Mouse (Mus musculus) heart, postnatal 0 days (tissue): ENCODE results near the gene Eef1akmt4. TPM values are rescaled to one million over a fixed set of nuclear protein-coding genes. Genes with fewer than 3 reads are reported as not detected.
"Not testable (repeated sequence)": the region's sequence is repeated elsewhere in the genome, so short reads cannot be mapped to it uniquely, and the experiment has no call there.

Experiments used
- ATAC-seq: fragments of 200-750 bp; cut with Nextera tagmentation; 2 replicates; pipeline ENCODE4 v1.8.0; 2017; ENCODE audit warnings: low read depth, moderate number of reproducible peaks, moderate library complexity; ENCODE audit not compliant: insufficient read depth
- DNase-seq: peaks from one replicate; pipeline ENCODE4 v3.0.0-alpha.2; 2016; ENCODE audit warnings: low spot score
- H3K27ac ChIP-seq: fragments of 300-500 bp; sonication (generic); 2 replicates; pipeline ENCODE4 v1.5.1; 2014; ENCODE audit warnings: low read depth, mild to moderate bottlenecking
- H3K27me3 ChIP-seq: fragments of 300-500 bp; sonication (generic); 2 replicates; pipeline ENCODE4 v1.6.1; 2014; ENCODE audit warnings: low read length, mixed read lengths; ENCODE audit not compliant: control insufficient read depth, insufficient read depth
- H3K36me3 ChIP-seq: fragments of 300-500 bp; sonication (generic); replicated peaks from 2 replicates; pipeline ENCODE4 v1.6.1; 2014; ENCODE audit warnings: low read length, mixed read lengths; ENCODE audit not compliant: control insufficient read depth, insufficient read depth
- H3K4me1 ChIP-seq: fragments of 300-500 bp; sonication (generic); 2 replicates; pipeline ENCODE4 v1.6.1; 2014; ENCODE audit warnings: antibody characterized with exemption; ENCODE audit not compliant: control insufficient read depth, insufficient read depth
- H3K4me2 ChIP-seq: fragments of 300-500 bp; sonication (generic); 2 replicates; pipeline ENCODE4 v1.6.1; 2014; ENCODE audit warnings: low read depth, mild to moderate bottlenecking, low read length, moderate library complexity
- H3K4me3 ChIP-seq: fragments of 300-500 bp; sonication (generic); 2 replicates; pipeline ENCODE4 v1.5.1; 2014; ENCODE audit warnings: low read depth, low read length
- H3K9ac ChIP-seq: fragments of 300-500 bp; sonication (generic); replicated peaks from 2 replicates; pipeline ENCODE4 v1.6.1; 2014; ENCODE audit warnings: low read depth, low read length, mixed read lengths
- H3K9me3 ChIP-seq: fragments of 300-500 bp; sonication (generic); replicated peaks from 2 replicates; pipeline ENCODE4 v1.6.1; 2016; ENCODE audit warnings: low read length; ENCODE audit not compliant: control insufficient read depth
- CTCF ChIP-seq: IDR thresholded peaks from 2 replicates; pipeline ENCODE4 v1.5.1; 2016; ENCODE audit warnings: antibody characterized with exemption, control low read depth, low read depth
- EP300 ChIP-seq: IDR thresholded peaks from 2 replicates; pipeline ENCODE4 v1.6.1; 2016; ENCODE audit warnings: antibody characterized with exemption, low read depth
- WGBS: fragments of 180-500 bp; shearing (Covaris S2); extraction: QIAGEN DNeasy Blood & Tissue Kit; methylation state at CpG from one replicate; pipeline ENCODE4 v1.1.7; 2014; 5-methylcytosine and 5-hydroxymethylcytosine counted together
- microRNA counts: library from miRNA; unstranded; fragments of <30 nt; microRNA quantifications from one replicate; lab custom pipeline; 2015
- microRNA-seq: library from miRNA; unstranded; fragments of <30 nt; microRNA quantifications from one replicate; pipeline ENCODE4, GENCODE M21; 2016
- polyA plus RNA-seq: library from polyadenylated mRNA; unstranded; fragments of >200 nt; fragmentation: Nextera tagmentation; extraction: Ambion mirVana; gene quantifications from 2 replicates; pipeline ENCODE4 v1.2.1, GENCODE M21; 2015
- total RNA-seq: library from RNA; depleted of rRNA; stranded (reverse); fragments of >200 nt; gene quantifications from 2 replicates; pipeline ENCODE4 v1.2.3, GENCODE M21; 2014; ENCODE audit warnings: low replicate concordance; rRNA removed

Gene Eef1akmt4
- total and polyA plus RNA-seq, 2 experiments from 2014 or later, result 9.5 to 11.2 TPM

- H3K27me3 ChIP-seq, result no peaks in the 10 kb centered on the region
- ATAC-seq (no peak), DNase-seq (no peak)
- no peak for TF ChIP-seq CTCF
- no peak for TF ChIP-seq EP300
- H3K4me1 ChIP-seq, result peaks cover 15% of the 10 kb centered on the region
- H3K9ac ChIP-seq, result peak overlapping the region; percentile 80
- peak overlapping the region; percentile 81 for H3K4me3 ChIP-seq
- H3K9me3 ChIP-seq, result no peaks in the 10 kb centered on the region
- 0 out of 2 replicates have a peak overlapping the region, but pooled peaks have one; percentile 33 for H3K27ac ChIP-seq
- 8% methylated on average over 12 of the region's 12 CpGs for WGBS
- H3K4me2 ChIP-seq, result peak overlapping the region; percentile 63
- peaks cover 26% of the 10 kb centered on the region for H3K36me3 ChIP-seq
These were observed 40.5 kb downstream of the Eef1akmt4 start for GRCm38 (mm10) chr16:20651947-20652310.

GRCm38 (mm10) chr16:20653315-20653714 lies 41.9 kb downstream of the Eef1akmt4 start:
- Histone ChIP-seq H3K36me3 (peaks cover 40% of the 10 kb centered on the region), H3K9me3 (no peaks in the 10 kb centered on the region), H3K4me1 (peaks cover 15% of the 10 kb centered on the region), H3K9ac (no peak overlapping the region), H3K4me3 (no peak overlapping the region), H3K27me3 (no peaks in the 10 kb centered on the region), H3K4me2 (no peak overlapping the region), H3K27ac (no peak overlapping the region)
- ATAC-seq (no peak), DNase-seq (no peak)
- 50% methylated on average over 2 of the region's 2 CpGs for WGBS
- TF ChIP-seq CTCF (no peak), EP300 (no peak)

GRCm38 (mm10) chr16:20657661-20658060 lies 46.3 kb downstream of the Eef1akmt4 start:
- ATAC-seq, result no peak
- 84% methylated on average over 4 of the region's 4 CpGs for WGBS
- TF ChIP-seq EP300, result no peak
- no peak for TF ChIP-seq CTCF

DNA sequence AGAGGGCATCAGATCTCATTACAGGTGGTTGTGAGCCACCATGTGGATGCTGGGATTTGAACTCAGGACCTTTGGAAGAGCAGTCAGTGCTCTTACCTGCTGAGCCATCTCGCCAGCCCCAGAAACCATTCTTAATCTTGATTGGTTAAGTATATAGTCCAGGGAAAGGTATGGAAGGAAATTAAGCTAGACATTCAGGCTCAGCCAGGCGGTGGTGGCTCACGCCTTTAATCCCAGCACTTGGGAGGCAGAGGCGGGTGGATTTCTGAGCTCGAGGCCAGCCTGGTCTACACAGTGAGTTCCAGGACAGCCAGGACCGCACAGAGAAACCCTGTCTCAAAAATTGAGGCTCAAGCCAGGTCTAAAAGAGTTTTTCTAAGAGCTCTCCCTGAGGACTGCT lies 56.6 kb downstream of the Eef1akmt4 start, which contains the start of gene Eif4g1:
Gene Eif4g1 (plus strand): TSS at position 301 of the 400 bp plus-strand sequence.
- not testable (repeated sequence) for H3K9me3 ChIP-seq, H3K9ac ChIP-seq, H3K27ac ChIP-seq, H3K36me3 ChIP-seq, ATAC-seq, H3K27me3 ChIP-seq, H3K4me3 ChIP-seq, H3K4me1 ChIP-seq, H3K4me2 ChIP-seq, DNase-seq
- 86% methylated on average over 3 of the region's 6 CpGs for WGBS

More at GRCm38 (mm10) chr16:20657661-20658060, 46.3 kb downstream of the Eef1akmt4 start:
- Histone ChIP-seq H3K4me2 (no peak overlapping the region), H3K9me3 (no peaks in the 10 kb centered on the region), H3K9ac (no peak overlapping the region), H3K36me3 (peaks cover 84% of the 10 kb centered on the region), H3K27me3 (no peaks in the 10 kb centered on the region), H3K4me1 (peaks cover 5% of the 10 kb centered on the region; the same call in 1 of the 2 replicates), H3K27ac (no peak overlapping the region), H3K4me3 (no peak overlapping the region)
- no peak for DNase-seq

MicroRNAs encoded within 50 kb of the gene (microRNA counts, 519-probe panel; counts per million panel counts)
- microRNA mmu-miR-1224 (lab: Ali Mortazavi, UCI), result 398 counts per million, percentile 4 among the panel's probes with 10 or more counts

Small RNAs within 50 kb of the gene (microRNA-seq; reads per million reads assigned to microRNA genes)
- not detected for gene Mir1224

Other genes starting within 250 kb of the Eef1akmt4 start
- 60.7 and 64.3 TPM in 2 replicates for gene Abcc5, start 185.2 kb upstream of the Eef1akmt4 start, total RNA-seq
- gene Abcc5, start 185.2 kb upstream of the Eef1akmt4 start, polyA plus RNA-seq, result 26.0 and 29.9 TPM in 2 replicates
- 67.6 and 86.3 TPM in 2 replicates for gene Eif2b5, start 112.8 kb upstream of the Eef1akmt4 start, total RNA-seq
- 60.0 and 60.2 TPM in 2 replicates for gene Eif2b5, start 112.8 kb upstream of the Eef1akmt4 start, polyA plus RNA-seq
- gene Dvl3, start 94.6 kb upstream of the Eef1akmt4 start, total RNA-seq, result 30.1 and 36.9 TPM in 2 replicates
- 10.0 and 11.4 TPM in 2 replicates for gene Dvl3, start 94.6 kb upstream of the Eef1akmt4 start, polyA plus RNA-seq
- 327 and 429 TPM in 2 replicates for gene Ap2m1, start 76.1 kb upstream of the Eef1akmt4 start, total RNA-seq
- 363 and 375 TPM in 2 replicates for gene Ap2m1, start 76.1 kb upstream of the Eef1akmt4 start, polyA plus RNA-seq
- gene Abcf3, start 63.0 kb upstream of the Eef1akmt4 start, total RNA-seq, result 47.1 and 76.5 TPM in 2 replicates
- 42.2 and 44.3 TPM in 2 replicates for gene Abcf3, start 63.0 kb upstream of the Eef1akmt4 start, polyA plus RNA-seq
- gene Vwa5b2, start 22.1 kb upstream of the Eef1akmt4 start, total RNA-seq, result 0.46 TPM in 1 of 2 replicates, not detected in the other
- 0.04 TPM in 1 of 2 replicates, not detected in the other for gene Vwa5b2, start 22.1 kb upstream of the Eef1akmt4 start, polyA plus RNA-seq
- not detected in 2 replicates for gene Gm49333, start within 50 bp of the Eef1akmt4 start, total RNA-seq
- not detected in 2 replicates for gene Gm49333, start within 50 bp of the Eef1akmt4 start, polyA plus RNA-seq
- 15.3 and 21.6 TPM in 2 replicates for gene Alg3, start 142 bp downstream of the Eef1akmt4 start, total RNA-seq
- gene Alg3, start 142 bp downstream of the Eef1akmt4 start, polyA plus RNA-seq, result 20.2 and 20.7 TPM in 2 replicates
- gene Camk2n2, start 9.7 kb downstream of the Eef1akmt4 start, total RNA-seq, result 0.31 and 1.5 TPM in 2 replicates
- 0.34 and 0.49 TPM in 2 replicates for gene Camk2n2, start 9.7 kb downstream of the Eef1akmt4 start, polyA plus RNA-seq
- gene Ece2, start 18.2 kb downstream of the Eef1akmt4 start, total RNA-seq, result 0.43 and 1.5 TPM in 2 replicates
- 0.21 and 0.26 TPM in 2 replicates for gene Ece2, start 18.2 kb downstream of the Eef1akmt4 start, polyA plus RNA-seq
- gene Psmd2, start 40.1 kb downstream of the Eef1akmt4 start, total RNA-seq, result 156 and 158 TPM in 2 replicates
- gene Psmd2, start 40.1 kb downstream of the Eef1akmt4 start, polyA plus RNA-seq, result 198 and 206 TPM in 2 replicates
- gene Eif4g1, start 56.7 kb downstream of the Eef1akmt4 start, total RNA-seq, result 296 and 335 TPM in 2 replicates
- 69.5 and 74.6 TPM in 2 replicates for gene Eif4g1, start 56.7 kb downstream of the Eef1akmt4 start, polyA plus RNA-seq
- gene Fam131a, start 81.6 kb downstream of the Eef1akmt4 start, total RNA-seq, result 24.8 and 25.5 TPM in 2 replicates
- 8.7 and 8.8 TPM in 2 replicates for gene Fam131a, start 81.6 kb downstream of the Eef1akmt4 start, polyA plus RNA-seq
- gene Polr2h, start 106.1 kb downstream of the Eef1akmt4 start, total RNA-seq, result 8.6 and 27.9 TPM in 2 replicates
- 33.7 and 35.7 TPM in 2 replicates for gene Polr2h, start 106.1 kb downstream of the Eef1akmt4 start, polyA plus RNA-seq
- gene Clcn2, start 106.2 kb downstream of the Eef1akmt4 start, total RNA-seq, result 4.6 and 16.9 TPM in 2 replicates
- gene Clcn2, start 106.2 kb downstream of the Eef1akmt4 start, polyA plus RNA-seq, result 1.4 and 1.9 TPM in 2 replicates
- gene Chrd, start 121.5 kb downstream of the Eef1akmt4 start, total RNA-seq, result 9.7 and 13.9 TPM in 2 replicates
- gene Chrd, start 121.5 kb downstream of the Eef1akmt4 start, polyA plus RNA-seq, result 0.43 and 0.49 TPM in 2 replicates
- 0.46 TPM in 1 of 2 replicates, not detected in the other for gene Thpo, start 122.9 kb downstream of the Eef1akmt4 start, total RNA-seq
- 0.12 and 0.14 TPM in 2 replicates for gene Thpo, start 122.9 kb downstream of the Eef1akmt4 start, polyA plus RNA-seq